Comparison of ENCODE assay signal across 16 mouse cellular contexts in genomic region chr5:66137250-66137649, GRCm38 (mm10). TPM values are rescaled to one million over a fixed set of nuclear protein-coding genes. Genes with fewer than 3 reads are reported as not detected.
A peak's percentile ranks its signal among the peaks of the same experiment; 100 is the strongest.
DNase-seq lines count a peak whose midpoint lies in the region; ATAC-seq and TF ChIP-seq lines count a peak whose summit lies in the region.
"Had no signal": no experiment of that assay in that cellular context is flagged by ENCODE, and none has a peak within 500 bp of the region (broad histone marks: within the 10 kb centered on the region; RNA-seq: fewer than 3 reads in every experiment).

No protein-coding gene starts in this region.

- H3K4me2 ChIP-seq in CH12.LX (ENCODE audit: insufficient read depth, low read depth, poor library complexity, severe bottlenecking): peak overlapping the region; percentile 44
- H3K4me2 ChIP-seq: embryonic facial prominence, embryonic 13.5 days; hindbrain, embryonic 12.5 days; midbrain, embryonic 11.5 days; neural tube, embryonic 15.5 days had no signal

- in situ Hi-C loops in CH12.LX (cut with MboI; ENCODE audit: low pct_ligation_motif_present, low pct_unique_long_range_greater_than_20kb, low sequenced_read_pairs): no loop called here

- peak overlapping the region; percentile 63 for H3K27ac ChIP-seq in CH12.LX (ENCODE audit: insufficient read depth, low read depth)
- H3K27ac ChIP-seq: embryonic facial prominence, embryonic 13.5 days; forebrain, embryonic 10.5 days; heart, adult 2 months; hindbrain, embryonic 12.5 days; neural tube, embryonic 15.5 days had no signal

- intact Hi-C loops in left cerebral cortex, postnatal 4 days (cut with DNase I): no loop called here

- TF ChIP-seq POLR2A in CH12.LX (IDR thresholded peaks at IDR 0.05; ENCODE audit: low read depth, low read length): no peak

- peak; percentile 7 to 22 for DNase-seq in left cerebral cortex, adult 9 months (ENCODE audit: low spot score in 2 of 2)
- DNase-seq in left cerebral cortex, postnatal 4 days: no peak
- DNase-seq in 3T3-L1 (ENCODE audit: low read depth, low spot score) (peak; percentile 63), CH12.LX (ENCODE audit: extremely low read depth) (peak; percentile 88), MN1 (ENCODE audit: low spot score) (no peak)
- no peak for DNase-seq in kidney, postnatal 14 days
- DNase-seq: cerebellum, adult 18-20 months; lung, postnatal 36 days had no signal

- H3K4me3 ChIP-seq in CH12.LX (replicated peaks in 1 of 3; ENCODE audit: low read depth in 2 of 3, low read length in 2 of 3, poor library complexity in 1 of 3): no peak overlapping the region
- H3K4me3 ChIP-seq: embryonic facial prominence, embryonic 13.5 days; forebrain, embryonic 10.5 days; heart, adult 2 months; hindbrain, embryonic 12.5 days; neural tube, embryonic 15.5 days had no signal

- no peaks in the 10 kb centered on the region for H3K9me3 ChIP-seq in CH12.LX (replicated peaks; ENCODE audit: low read length)
- H3K9me3 ChIP-seq: embryonic facial prominence, embryonic 13.5 days; forebrain, embryonic 10.5 days; hindbrain, embryonic 12.5 days; neural tube, embryonic 15.5 days had no signal

- H3K9ac ChIP-seq in CH12.LX (ENCODE audit: insufficient read depth, low read depth): 0 out of 2 replicates have a peak overlapping the region, but pooled peaks have one; percentile 29
- H3K9ac ChIP-seq: embryonic facial prominence, embryonic 13.5 days; hindbrain, embryonic 12.5 days; neural tube, embryonic 15.5 days had no signal

- dilution Hi-C loops in CH12.LX (cut with MboI; ENCODE audit: extremely low pct_ligation_motif_present, extremely low pct_unique_long_range_greater_than_20kb, low sequenced_read_pairs): no loop called here

- TF ChIP-seq RAD21 in CH12.LX (IDR thresholded peaks at IDR 0.05; ENCODE audit: low read depth, low read length): no peak; the same call in 1 of the 2 replicates

- 0 out of 2 replicates have a peak, but pooled peaks have one; percentile 24 for ATAC-seq in common myeloid progenitor, adult 5-6 weeks (replicated peaks; ENCODE audit: low read depth, poor library complexity, severe bottlenecking)
- ATAC-seq: intestine, embryonic 16.5 days had no signal

- peaks cover 6% of the 10 kb centered on the region for H3K79me2 ChIP-seq in CH12.LX (replicated peaks; ENCODE audit: control insufficient read depth, extremely low read depth, insufficient read depth, poor library complexity, severe bottlenecking)

- no peaks in the 10 kb centered on the region for H3K27me3 ChIP-seq in CH12.LX (replicated peaks)
- H3K27me3 ChIP-seq: embryonic facial prominence, embryonic 13.5 days; hindbrain, embryonic 12.5 days had no signal

- H3K4me1 ChIP-seq in CH12.LX (ENCODE audit: control insufficient read depth in 1 of 2, insufficient read depth in 2 of 2): peaks cover 13 to 60% of the 10 kb centered on the region in 2 experiments; a peak in 3 of 4 replicates
- H3K4me1 ChIP-seq: embryonic facial prominence, embryonic 13.5 days; neural tube, embryonic 15.5 days had no signal

- H3K36me3 ChIP-seq in CH12.LX (replicated peaks in 1 of 2; ENCODE audit: control insufficient read depth in 1 of 2, insufficient read depth in 1 of 2, low read length in 1 of 2): no peaks in the 10 kb centered on the region
- H3K36me3 ChIP-seq: embryonic facial prominence, embryonic 13.5 days; forebrain, embryonic 10.5 days; hindbrain, embryonic 12.5 days; neural tube, embryonic 15.5 days had no signal

- peak in 1 of 2 experiments; percentile 7; a peak in 1 of 4 replicates for TF ChIP-seq CTCF in CH12.LX (conservative IDR thresholded peaks at IDR 0.05 in 1 of 2, IDR thresholded peaks at IDR 0.05 in 1 of 2; ENCODE audit: low read depth in 2 of 2, low read length in 2 of 2)

- TF ChIP-seq EP300 in CH12.LX (IDR thresholded peaks at IDR 0.05; ENCODE audit: low read length): peak; percentile 95

TF ChIP-seq in CH12.LX, 34 proteins besides CTCF, POLR2A, EP300 and RAD21:
- no peak for TF ChIP-seq ZMIZ1 (IDR thresholded peaks at IDR 0.05; ENCODE audit: low read depth, low read length)
- 0 out of 2 replicates have a peak, but pooled peaks have one; percentile 22 for TF ChIP-seq MAX (IDR thresholded peaks at IDR 0.05; ENCODE audit: low read length)
- no peak for TF ChIP-seq ZC3H11A (IDR thresholded peaks at IDR 0.05; ENCODE audit: low read depth, low read length)
- TF ChIP-seq TCF12 (IDR thresholded peaks at IDR 0.05; ENCODE audit: low read depth, low read length): peak; percentile 90
- peak; percentile 68; the same call in 1 of the 2 replicates for TF ChIP-seq MAFK (IDR thresholded peaks at IDR 0.05; ENCODE audit: insufficient replicate concordance, low read length)
- TF ChIP-seq USF2 (conservative IDR thresholded peaks at IDR 0.05; ENCODE audit: low read depth, low read length): no peak
- 0 out of 2 replicates have a peak, but pooled peaks have one; percentile 42 for TF ChIP-seq KAT2A (IDR thresholded peaks at IDR 0.05; ENCODE audit: insufficient replicate concordance, low read length)
- peak; percentile 94 for TF ChIP-seq JUND (conservative IDR thresholded peaks at IDR 0.05; ENCODE audit: low read depth, low read length)
- peak; percentile 88 for TF ChIP-seq IRF4 (IDR thresholded peaks at IDR 0.05; ENCODE audit: low read depth, low read length)
- TF ChIP-seq JUN (IDR thresholded peaks at IDR 0.05; ENCODE audit: insufficient read depth, low read depth, low read length): peak; percentile 94
- TF ChIP-seq SMC3 (IDR thresholded peaks at IDR 0.05; ENCODE audit: low read depth, low read length): peak; percentile 18
- TF ChIP-seq MXI1 (IDR thresholded peaks at IDR 0.05; ENCODE audit: low read depth, low read length): no peak
- TF ChIP-seq BHLHE40 (IDR thresholded peaks at IDR 0.05; ENCODE audit: low read depth, low read length): peak; percentile 82
- peak; percentile 91 for TF ChIP-seq SIN3A (IDR thresholded peaks at IDR 0.05; ENCODE audit: low read length)
- peak; percentile 58; the same call in 1 of the 2 replicates for TF ChIP-seq CHD2 (IDR thresholded peaks at IDR 0.05; ENCODE audit: low read length)
- TF ChIP-seq MYC (IDR thresholded peaks at IDR 0.05; ENCODE audit: low read depth, low read length): peak; percentile 38; the same call in 1 of the 2 replicates
- TF ChIP-seq ELF1 (IDR thresholded peaks at IDR 0.05; ENCODE audit: low read depth, low read length): peak; percentile 23; the same call in 1 of the 2 replicates
- peak; percentile 95 for TF ChIP-seq MEF2A (IDR thresholded peaks at IDR 0.05; ENCODE audit: borderline replicate concordance, low read depth, low read length)
- TF ChIP-seq RCOR1 (conservative IDR thresholded peaks at IDR 0.05; ENCODE audit: low read depth, low read length): peak; percentile 55; the same call in 1 of the 2 replicates
- peak; percentile 11; the same call in 1 of the 2 replicates for TF ChIP-seq HCFC1 (IDR thresholded peaks at IDR 0.05; ENCODE audit: low read depth, low read length)
- TF ChIP-seq MAZ (IDR thresholded peaks at IDR 0.05; ENCODE audit: low read depth, low read length): 0 out of 2 replicates have a peak, but pooled peaks have one; percentile 29
- peak; percentile 74; the same call in 1 of the 2 replicates for TF ChIP-seq TBP (conservative IDR thresholded peaks at IDR 0.05; ENCODE audit: low read depth, low read length)
- TF ChIP-seq GABPA (IDR thresholded peaks at IDR 0.05; ENCODE audit: insufficient replicate concordance, low read depth, low read length): no peak
- peak; percentile 100 for TF ChIP-seq ETS1 (conservative IDR thresholded peaks at IDR 0.05; ENCODE audit: low read depth, low read length)
- no peak for TF ChIP-seq E2F4 (IDR thresholded peaks at IDR 0.05; ENCODE audit: insufficient replicate concordance, low read depth, low read length)

RNA-seq across cellular contexts. Expression of gene Rbm47, which starts 35.7 kb away (rescaled TPM):
- under 1 TPM; 0.83 to 0.96 TPM for total RNA-seq in left cerebral cortex, postnatal 4 days (2021)
- 9.2 and 11.3 TPM in 2 replicates for total RNA-seq in CH12.LX (2012; rRNA removed)
- 0.08 and 0.43 TPM in 2 replicates for total RNA-seq in CH12.LX (2014; rRNA removed)
- polyA plus RNA-seq in CH12.LX (2012; ENCODE audit: insufficient read length, low read depth): 0.91 and 1.1 TPM in 2 replicates
- 2.7 and 7.0 TPM in 2 replicates for total RNA-seq in common myeloid progenitor, adult 5-6 weeks (2017)

Comparison
In these comparisons a context has a peak if more than half of its experiments do, and no peak if none do; other contexts are left out.
1. DNase-seq: peak in left cerebral cortex, adult 9 months (2 of 2), 3T3-L1 (single experiment) and CH12.LX (single experiment); none in left cerebral cortex, postnatal 4 days (single experiment), kidney, postnatal 14 days (single experiment) and MN1 (single experiment).